Mouse (Mus musculus): ENCODE results near the gene Cep250. TPM values are rescaled to one million over a fixed set of nuclear protein-coding genes. Genes with fewer than 3 reads are reported as not detected.

Cep250 gene
- 24.5 and 39.8 TPM in 2 replicates for polyA plus RNA-seq (2012)

DNA sequence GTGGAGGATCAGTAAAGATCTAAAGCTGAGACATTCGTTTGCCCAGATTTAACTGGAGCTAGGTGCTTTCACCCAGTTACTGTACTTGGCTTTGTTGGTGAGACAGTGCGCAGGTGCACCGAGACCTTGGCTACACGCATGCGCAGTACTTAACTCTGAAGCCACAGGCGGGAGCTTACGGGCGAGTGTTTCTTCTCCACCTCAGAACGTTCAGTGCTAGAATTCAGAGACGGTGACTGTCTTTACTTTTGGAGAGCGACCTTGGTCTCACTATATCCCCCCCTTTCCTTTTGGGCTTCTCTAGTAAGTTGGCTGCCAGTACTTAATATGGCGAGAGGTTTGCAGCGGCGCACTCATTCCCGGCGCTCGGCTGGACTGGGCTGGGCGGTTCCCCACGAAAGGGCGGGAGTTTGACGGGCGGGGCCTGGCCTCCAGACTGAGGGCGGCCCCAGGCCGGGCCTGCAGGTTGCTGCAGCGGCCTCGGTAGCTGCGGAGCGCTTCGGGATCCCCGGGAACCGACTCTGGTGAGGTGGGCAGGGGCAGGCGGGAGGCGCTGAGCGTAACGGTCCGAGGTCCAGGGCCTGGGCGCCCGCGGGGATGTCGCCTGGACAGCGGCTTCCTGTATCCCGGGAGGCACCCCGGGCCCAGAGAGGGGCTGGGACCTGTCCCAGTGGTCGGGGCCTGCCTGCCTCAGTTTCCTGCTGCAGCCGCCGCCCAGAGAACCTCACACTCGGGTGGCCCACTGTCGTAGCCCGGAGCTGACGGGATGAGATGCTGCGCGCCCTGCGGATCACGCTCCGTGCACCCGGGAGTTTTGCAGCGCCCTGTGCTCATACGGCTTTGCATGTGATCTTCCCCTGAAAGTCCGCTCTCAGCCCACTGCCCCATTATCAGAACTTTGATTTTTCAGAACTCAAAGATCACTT lies at the start of gene Cep250:
TSS of gene Cep250 (plus strand) at position 325 of the 926 bp plus-strand sequence.

DNA sequence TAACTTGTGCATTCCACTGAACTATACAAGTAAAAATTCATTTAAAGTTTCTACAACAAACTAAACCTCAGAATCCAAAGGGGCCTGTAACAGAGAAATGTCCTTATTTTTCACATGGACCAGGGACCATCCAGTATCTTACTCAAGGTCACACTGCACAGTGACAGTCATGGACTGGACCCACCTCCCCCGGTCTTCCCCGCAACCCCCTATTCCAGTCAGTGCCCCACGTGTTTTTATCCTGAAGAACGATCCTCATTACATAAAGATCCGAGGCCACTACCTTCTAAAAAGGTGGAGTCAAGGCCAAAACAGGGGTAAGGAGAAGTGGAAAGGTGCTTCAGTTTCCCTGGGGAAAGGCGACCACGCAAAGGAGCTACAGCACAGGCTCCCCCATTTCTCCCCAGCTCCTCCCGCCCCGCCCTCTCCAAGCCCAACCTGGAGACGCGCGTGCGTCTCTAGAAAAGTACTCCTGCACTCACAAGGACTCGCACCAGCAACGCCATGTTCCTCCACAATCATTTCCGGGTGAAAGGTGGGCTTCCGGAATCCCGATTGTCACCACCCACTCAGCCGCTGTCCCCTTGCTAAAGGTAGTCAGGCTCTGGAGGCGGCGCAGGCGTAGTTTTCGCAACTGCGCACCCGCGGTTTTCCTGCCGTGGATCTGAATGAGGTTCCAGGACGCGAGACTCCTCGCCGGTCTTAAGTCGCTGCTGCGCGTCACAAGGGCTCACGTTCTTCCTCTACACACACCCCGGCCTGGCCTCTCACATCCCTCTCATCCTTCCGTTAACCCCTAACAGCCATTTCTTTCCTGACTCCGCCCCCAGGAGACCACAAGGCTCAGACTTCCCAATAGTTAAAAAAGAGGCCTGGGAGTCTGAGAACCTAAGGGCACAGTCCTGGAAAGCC lies 26.5 kb upstream of the Cep250 start, which contains the start of gene Uqcc1:
TSS of gene Uqcc1 (minus strand) at position 780 of the 912 bp plus-strand sequence.

DNA sequence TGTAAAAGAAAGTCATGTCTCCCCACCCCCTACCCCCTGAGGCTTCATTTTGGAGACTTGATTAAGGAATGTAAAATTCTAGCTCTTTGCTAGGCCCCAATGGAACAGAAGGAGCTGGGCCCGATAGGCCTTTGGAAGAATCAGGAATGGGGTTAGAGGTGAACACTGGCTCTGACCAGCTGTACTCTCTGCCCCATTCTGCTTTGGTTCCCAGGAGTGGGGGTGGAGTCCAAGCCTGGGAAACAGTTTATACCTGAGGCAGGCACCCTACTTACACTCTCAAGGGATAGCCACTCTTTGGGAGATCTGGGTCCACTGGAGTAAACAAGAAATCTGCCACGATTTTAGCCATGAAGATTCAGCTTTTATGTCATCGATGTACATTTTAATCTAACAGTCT lies 15.6 kb upstream of the Cep250 start, which contains the start of gene Gm15557:
TSS of gene Gm15557 (plus strand) at position 48 of the 400 bp plus-strand sequence.

DNA sequence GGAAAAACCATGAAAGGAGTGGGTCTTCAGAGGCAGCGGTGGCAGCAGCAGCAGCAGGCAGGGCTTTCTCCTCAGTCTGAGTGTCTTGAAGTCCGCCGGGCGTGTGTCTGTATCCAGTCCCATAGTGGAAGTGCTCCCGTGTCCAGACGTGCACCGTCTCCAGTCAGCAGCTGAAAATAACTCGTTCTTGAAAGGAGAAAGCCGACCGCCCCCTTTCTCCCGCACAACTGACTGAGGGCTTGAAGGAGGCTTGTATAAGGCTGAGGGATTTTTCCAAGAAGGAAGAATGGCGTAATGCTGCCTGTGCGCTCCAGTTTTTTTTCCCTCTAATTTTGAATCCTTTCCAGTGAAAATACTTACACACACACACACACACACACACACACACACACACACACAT lies 11.1 kb upstream of the Cep250 start, which contains the start of gene Gdf5:
TSS of gene Gdf5 (minus strand) at position 244 of the 400 bp plus-strand sequence.

DNA sequence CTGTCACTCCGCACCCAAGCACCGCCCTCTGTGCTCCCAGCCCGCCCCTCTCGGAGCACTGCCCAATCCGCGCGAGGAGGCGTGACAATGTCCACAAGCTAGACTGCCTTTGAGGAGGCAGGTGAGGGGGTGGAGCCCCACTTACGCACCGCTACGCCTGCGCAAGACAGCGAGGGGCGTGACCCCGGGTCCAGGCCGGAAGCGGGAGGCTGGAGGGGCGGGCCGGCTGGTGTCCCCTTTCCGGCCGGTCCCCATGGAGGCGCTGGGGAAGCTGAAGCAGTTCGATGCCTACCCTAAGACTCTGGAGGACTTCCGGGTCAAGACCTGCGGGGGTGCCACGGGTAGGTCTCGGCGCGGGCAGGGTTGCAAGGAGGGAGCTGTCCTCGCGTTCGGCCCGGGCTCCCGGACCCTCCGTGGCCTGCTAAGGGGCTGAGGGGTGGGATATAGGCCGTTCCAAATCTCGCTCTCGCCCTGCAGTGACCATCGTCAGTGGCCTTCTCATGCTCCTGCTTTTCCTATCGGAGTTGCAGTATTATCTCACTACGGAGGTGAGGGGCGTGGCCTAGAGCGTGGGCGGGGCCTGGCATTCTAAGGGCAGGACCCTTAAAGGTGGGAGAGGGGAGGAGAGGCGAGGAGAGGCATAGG lies 51.8 kb downstream of the Cep250 start, which contains the start of the genes 6430550D23Rik and Ergic3:
TSS of gene 6430550D23Rik (minus strand) at position 90 of the 645 bp plus-strand sequence.
TSS of gene Ergic3 (plus strand) at position 158 of the 645 bp plus-strand sequence.

Other genes starting within 250 kb of the Cep250 start
- gene Edem2, start 227.0 kb upstream of the Cep250 start, polyA plus RNA-seq (2012), result 103 and 158 TPM in 2 replicates
- not detected in 2 replicates for gene Gm17581, start 220.6 kb upstream of the Cep250 start, polyA plus RNA-seq (2012)
- 2.4 and 2.9 TPM in 2 replicates for gene Procr, start 205.3 kb upstream of the Cep250 start, polyA plus RNA-seq (2012)
- gene Mmp24, start 181.1 kb upstream of the Cep250 start, polyA plus RNA-seq (2012), result 0.02 TPM in 1 of 2 replicates, not detected in the other
- 29.8 and 30.1 TPM in 2 replicates for gene BC029722, start 137.0 kb upstream of the Cep250 start, polyA plus RNA-seq (2012)
- 253 and 257 TPM in 2 replicates for gene Eif6, start 129.5 kb upstream of the Cep250 start, polyA plus RNA-seq (2012)
- 0.05 TPM in 1 of 2 replicates, not detected in the other for gene Fam83c, start 121.6 kb upstream of the Cep250 start, polyA plus RNA-seq (2012)
- 6.4 and 7.2 TPM in 2 replicates for gene Uqcc1, start 26.1 kb upstream of the Cep250 start, polyA plus RNA-seq (2012)
- gene Gm15557, start 15.7 kb upstream of the Cep250 start, polyA plus RNA-seq (2012), result not detected in 2 replicates
- not detected in 2 replicates for gene Gdf5, start 11.1 kb upstream of the Cep250 start, polyA plus RNA-seq (2012)
- 0.38 and 1.4 TPM in 2 replicates for gene 6430550D23Rik, start 51.5 kb downstream of the Cep250 start, polyA plus RNA-seq (2012)
- gene Ergic3, start 51.6 kb downstream of the Cep250 start, polyA plus RNA-seq (2012), result 64.6 and 80.7 TPM in 2 replicates
- 0.03 TPM in 1 of 2 replicates, not detected in the other for gene Fer1l4, start 96.5 kb downstream of the Cep250 start, polyA plus RNA-seq (2012)
- 3.5 and 5.3 TPM in 2 replicates for gene Spag4, start 108.7 kb downstream of the Cep250 start, polyA plus RNA-seq (2012)
- 36.1 and 36.4 TPM in 2 replicates for gene Cpne1, start 155.5 kb downstream of the Cep250 start, polyA plus RNA-seq (2012)
- gene Rbm12, start 155.5 kb downstream of the Cep250 start, polyA plus RNA-seq (2012), result 4.0 and 4.6 TPM in 2 replicates
- gene Gm28036, start 170.6 kb downstream of the Cep250 start, polyA plus RNA-seq (2012), result 2.8 and 3.6 TPM in 2 replicates
- 262 TPM in 2 replicates for gene Romo1, start 187.6 kb downstream of the Cep250 start, polyA plus RNA-seq (2012)
- gene Nfs1, start 187.7 kb downstream of the Cep250 start, polyA plus RNA-seq (2012), result 25.1 and 26.9 TPM in 2 replicates
- 330 and 499 TPM in 2 replicates for gene Rbm39, start 223.8 kb downstream of the Cep250 start, polyA plus RNA-seq (2012)
- 31.4 and 48.9 TPM in 2 replicates for gene Phf20, start 240.0 kb downstream of the Cep250 start, polyA plus RNA-seq (2012)